Mouse (Mus musculus) lung, postnatal 0 days (tissue): ENCODE results near the gene Pou2f2. TPM values are rescaled to one million over a fixed set of nuclear protein-coding genes. Genes with fewer than 3 reads are reported as not detected.
A peak's percentile ranks its signal among the peaks of the same experiment; 100 is the strongest.

Source experiments
- ATAC-seq: fragments of 200-750 bp; cut with Nextera tagmentation; 2 replicates; pipeline ENCODE4 v1.8.0; 2017; ENCODE audit warnings: moderate library complexity
- DNase-seq: peaks from one replicate; pipeline ENCODE4 v3.0.0-alpha.2; 2016; ENCODE audit warnings: low spot score
- H3K27ac ChIP-seq: fragments of 300-500 bp; sonication (generic); 2 replicates; pipeline ENCODE4 v1.5.1; 2014; ENCODE audit warnings: antibody characterized with exemption, mild to moderate bottlenecking, low read length, mixed read lengths
- H3K27me3 ChIP-seq: fragments of 300-500 bp; sonication (generic); replicated peaks from 2 replicates; pipeline ENCODE4 v1.6.1; 2014; ENCODE audit warnings: low read length, mixed read lengths; ENCODE audit not compliant: insufficient read depth
- H3K36me3 ChIP-seq: fragments of 300-500 bp; sonication (generic); 2 replicates; pipeline ENCODE4 v1.6.1; 2014; ENCODE audit warnings: low read length, mixed read lengths; ENCODE audit not compliant: insufficient read depth
- H3K4me1 ChIP-seq: fragments of 300-500 bp; sonication (generic); 2 replicates; pipeline ENCODE4 v1.6.1; 2014; ENCODE audit warnings: antibody characterized with exemption, low read depth, low read length, mixed read lengths; ENCODE audit not compliant: insufficient read depth
- H3K4me2 ChIP-seq: fragments of 300-500 bp; sonication (generic); replicated peaks from 2 replicates; pipeline ENCODE4 v1.6.1; 2014; ENCODE audit warnings: low read depth, mild to moderate bottlenecking, low read length, moderate library complexity, mixed read lengths
- H3K4me3 ChIP-seq: fragments of 300-500 bp; sonication (generic); 2 replicates; pipeline ENCODE4 v1.5.1; 2014; ENCODE audit warnings: low read depth, low read length
- H3K9ac ChIP-seq: fragments of 300-500 bp; sonication (generic); replicated peaks from 2 replicates; pipeline ENCODE4 v1.6.1; 2014; ENCODE audit warnings: low read depth, mild to moderate bottlenecking
- H3K9me3 ChIP-seq: fragments of 300-500 bp; sonication (generic); 2 replicates; pipeline ENCODE4 v1.6.1; 2016; ENCODE audit warnings: low read length, mixed read lengths
- CTCF ChIP-seq: IDR thresholded peaks from 2 replicates; pipeline ENCODE4 v1.5.1; 2016; ENCODE audit warnings: antibody characterized with exemption, mild to moderate bottlenecking
- EP300 ChIP-seq: IDR thresholded peaks from 2 replicates; pipeline ENCODE4 v1.6.1; 2016; ENCODE audit warnings: antibody characterized with exemption, mild to moderate bottlenecking, control low read depth
- WGBS: fragments of 180-500 bp; shearing (Covaris S2); extraction: QIAGEN DNeasy Blood & Tissue Kit; methylation state at CpG from one replicate; pipeline ENCODE4 v1.1.7; 2014; 5-methylcytosine and 5-hydroxymethylcytosine counted together
- polyA plus RNA-seq: library from polyadenylated mRNA; unstranded; fragments of >200 nt; fragmentation: Nextera tagmentation; extraction: Ambion mirVana; gene quantifications from 2 replicates; pipeline ENCODE4 v1.2.1, GENCODE M21; 2015

The Pou2f2 gene
- polyA plus RNA-seq, 1 experiment from 2014 or later: 0.98 TPM

DNA sequence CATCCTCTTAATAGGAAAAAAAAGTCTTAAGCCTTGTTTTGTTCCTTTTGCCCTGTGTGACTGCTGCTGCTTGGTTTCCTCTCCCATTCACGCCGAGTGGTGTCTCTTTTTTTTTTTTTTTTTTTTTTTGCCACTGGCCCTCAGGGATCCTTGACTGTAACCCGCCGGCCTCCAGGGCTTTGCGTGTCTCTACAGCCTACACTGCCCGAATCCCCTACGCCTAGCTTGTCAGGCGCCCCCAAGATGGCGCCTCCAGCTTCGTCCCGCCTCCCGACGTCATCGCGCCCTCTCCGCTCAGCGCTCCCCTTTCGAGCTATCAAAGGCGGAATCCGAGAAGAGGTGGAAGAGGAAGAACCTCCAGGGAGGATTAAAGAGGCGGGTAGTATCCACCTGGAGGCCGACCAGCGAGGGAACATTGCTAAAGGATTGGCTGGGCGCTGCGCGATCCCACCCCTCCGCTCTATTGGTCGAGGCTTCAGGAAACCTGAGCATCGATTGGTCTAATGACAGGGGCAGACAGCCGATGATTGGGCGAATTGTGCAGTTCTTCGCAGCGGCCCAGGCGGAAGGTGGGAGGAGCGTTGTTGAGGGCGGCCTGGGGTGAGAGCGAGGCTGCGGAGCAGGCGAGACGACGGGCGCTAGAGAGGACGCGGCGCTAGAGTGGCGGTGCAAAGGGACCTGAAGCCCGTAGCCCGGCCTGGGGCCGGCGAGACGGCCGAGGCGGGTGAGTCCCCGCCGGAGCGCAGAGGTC is 102.7 kb downstream of the Pou2f2 start:
- no peaks in the 10 kb centered on the region for H3K9me3 ChIP-seq
- peak overlapping the region; percentile 92 for H3K9ac ChIP-seq
- H3K4me2 ChIP-seq: peak overlapping the region; percentile 76
- ATAC-seq (peak; percentile 96), DNase-seq (peak; percentile 100)
- no peaks in the 10 kb centered on the region for H3K27me3 ChIP-seq
- H3K4me1 ChIP-seq: peaks cover 12% of the 10 kb centered on the region; the same call in 1 of the 2 replicates
- peak; percentile 71 for TF ChIP-seq EP300
- TF ChIP-seq CTCF: peak; percentile 13
- peak overlapping the region; percentile 96 for H3K4me3 ChIP-seq
- under 1% methylated on average over 56 of the region's 56 CpGs for WGBS
- peaks cover 9% of the 10 kb centered on the region for H3K36me3 ChIP-seq
- H3K27ac ChIP-seq: peak overlapping the region; percentile 94

DNA sequence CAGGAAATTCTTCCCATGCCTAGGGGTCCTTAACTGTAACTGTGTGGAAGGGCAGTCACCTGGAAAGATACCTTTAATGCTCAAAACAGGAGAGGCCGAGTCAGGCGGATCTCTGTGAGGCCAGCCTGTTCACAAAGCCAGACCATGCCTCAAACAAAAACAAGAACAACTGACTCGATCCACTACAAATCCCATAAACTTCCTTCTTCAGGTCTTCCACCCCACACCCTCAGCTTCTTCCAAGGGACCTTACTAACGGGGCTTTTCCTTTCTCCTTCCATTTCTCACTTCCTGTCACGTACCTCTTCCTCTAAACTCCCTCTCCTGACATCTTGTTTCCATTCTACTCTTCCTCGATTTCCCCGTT is 103.2 kb downstream of the Pou2f2 start:
- H3K4me3 ChIP-seq: peak overlapping the region; percentile 96
- H3K4me2 ChIP-seq: peak overlapping the region; percentile 60
- peaks cover 12% of the 10 kb centered on the region; the same call in 1 of the 2 replicates for H3K4me1 ChIP-seq
- H3K27me3 ChIP-seq: no peaks in the 10 kb centered on the region
- DNase-seq (no peak), ATAC-seq (no peak)
- no peaks in the 10 kb centered on the region for H3K9me3 ChIP-seq
- H3K36me3 ChIP-seq: peaks cover 4% of the 10 kb centered on the region
- H3K27ac ChIP-seq: peak overlapping the region; percentile 94
- TF ChIP-seq CTCF: no peak
- peak overlapping the region; percentile 43 for H3K9ac ChIP-seq
- 18% methylated on average over 7 of the region's 7 CpGs for WGBS

DNA sequence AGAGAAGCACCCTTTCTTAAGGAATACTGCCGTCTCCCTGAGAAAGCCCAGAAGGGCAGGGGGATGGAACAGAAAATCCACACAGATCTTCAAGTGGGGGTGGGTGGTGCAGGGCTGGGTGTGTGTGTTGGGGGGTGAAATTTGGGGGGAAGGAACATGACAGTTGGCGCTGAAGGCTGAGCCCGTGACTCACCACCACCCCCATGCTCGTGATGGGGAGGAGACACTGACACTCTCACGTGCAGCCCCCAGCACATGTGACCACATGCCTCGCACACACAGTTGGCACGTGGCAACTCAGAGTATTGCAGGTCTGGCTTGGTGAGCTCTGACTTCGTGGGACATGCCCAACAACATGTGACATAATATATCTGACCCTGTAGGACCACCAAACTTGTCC is 105.6 kb downstream of the Pou2f2 start:
- Histone ChIP-seq H3K4me2 (no peak overlapping the region), H3K4me3 (no peak overlapping the region), H3K36me3 (no peaks in the 10 kb centered on the region), H3K27ac (no peak overlapping the region), H3K9ac (no peak overlapping the region), H3K27me3 (no peaks in the 10 kb centered on the region), H3K9me3 (no peaks in the 10 kb centered on the region), H3K4me1 (peaks cover 11% of the 10 kb centered on the region; the same call in 1 of the 2 replicates)
- 83% methylated on average over 8 of the region's 8 CpGs for WGBS
- ATAC-seq (no peak), DNase-seq (no peak)
- TF ChIP-seq EP300 (no peak), CTCF (no peak)

DNA sequence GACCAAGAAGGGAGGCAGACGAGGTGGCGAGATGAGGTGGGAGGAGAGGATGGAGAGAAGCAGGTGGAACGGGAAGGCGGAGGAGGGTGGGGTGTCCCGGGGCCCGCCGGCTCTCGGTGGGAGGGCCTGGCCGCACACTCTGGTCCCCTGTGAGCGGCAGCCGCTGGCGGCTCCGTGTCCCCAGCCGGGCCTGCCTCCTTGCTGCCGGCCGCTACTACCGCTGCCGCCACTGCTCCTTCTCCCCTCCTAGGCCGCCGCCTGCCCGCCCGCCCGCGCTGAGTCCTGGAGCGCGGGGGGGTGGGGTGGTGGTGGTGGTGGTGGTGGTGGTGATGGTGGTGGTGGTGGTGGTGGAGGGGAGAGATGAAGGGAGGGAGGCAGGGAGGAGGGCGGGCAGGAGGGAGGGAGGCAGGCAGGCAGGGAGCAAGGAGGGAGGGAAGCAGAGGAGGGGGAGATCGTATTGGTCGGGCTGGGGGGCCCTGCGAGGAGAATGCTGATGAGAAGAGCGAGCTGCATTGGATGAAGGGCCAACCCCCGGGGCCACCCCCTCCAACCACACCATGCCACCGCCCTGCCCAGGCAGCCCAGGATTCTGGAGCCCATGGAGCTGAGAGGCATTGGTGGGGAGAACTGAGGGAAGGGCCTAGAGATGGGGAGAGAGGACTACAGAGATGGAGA is 106.7 kb downstream of the Pou2f2 start:
- TF ChIP-seq CTCF (no peak), EP300 (no peak)
- DNase-seq (peak; percentile 44), ATAC-seq (no peak)
- no peaks in the 10 kb centered on the region for H3K9me3 ChIP-seq
- 3% methylated on average over 12 of the region's 33 CpGs for WGBS
- peak overlapping the region; percentile 52 for H3K9ac ChIP-seq
- H3K27me3 ChIP-seq: no peaks in the 10 kb centered on the region
- peak overlapping the region; percentile 64; the same call in 1 of the 2 replicates for H3K27ac ChIP-seq
- peak overlapping the region; percentile 56 for H3K4me3 ChIP-seq
- peak overlapping the region; percentile 94 for H3K4me2 ChIP-seq
- no peaks in the 10 kb centered on the region for H3K36me3 ChIP-seq
- peaks cover 2% of the 10 kb centered on the region; the same call in 1 of the 2 replicates for H3K4me1 ChIP-seq

DNA sequence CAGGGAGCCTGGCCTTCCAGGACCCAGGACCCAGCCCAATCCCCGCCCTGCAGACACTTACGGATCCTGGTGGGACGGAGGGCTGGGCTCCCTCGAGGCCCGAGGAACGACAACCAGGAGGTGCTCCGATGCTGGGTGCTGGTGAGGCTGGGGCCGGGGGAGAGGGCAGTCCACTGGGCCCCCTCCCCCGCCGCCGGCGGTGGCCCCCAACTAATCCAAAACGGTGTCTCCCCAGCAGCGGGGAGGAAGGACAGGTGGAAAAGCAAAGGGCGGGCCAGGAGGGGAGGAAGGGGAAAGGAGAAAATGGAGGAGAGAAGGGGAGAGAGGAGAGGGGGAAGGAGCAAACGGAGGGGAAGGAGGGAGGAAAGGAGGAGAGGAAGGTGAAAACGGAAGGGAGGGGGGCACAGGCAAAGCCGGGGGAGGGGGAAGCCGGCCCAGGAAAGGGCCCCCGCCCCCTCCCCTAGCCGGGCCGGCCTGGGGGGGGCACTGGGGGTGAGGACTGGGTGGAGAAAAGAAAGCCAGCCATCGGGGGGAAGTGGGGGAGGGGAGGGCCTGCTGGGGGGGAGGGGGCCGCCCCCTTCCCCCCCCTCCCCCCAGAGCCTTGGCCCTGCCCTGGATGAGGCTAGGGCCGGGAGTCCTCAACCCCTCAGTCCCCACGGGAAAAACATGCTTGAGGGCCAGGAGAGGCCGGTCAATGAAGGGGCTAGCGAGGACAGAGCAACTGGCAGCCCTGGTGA is 107.4 kb downstream of the Pou2f2 start, which contains the start of the genes Grik5 and Zfp574:
TSS of gene Grik5 (minus strand) at position 368 of the 737 bp plus-strand sequence.
TSS of gene Zfp574 (plus strand) at position 589 of the 737 bp plus-strand sequence.
- Histone ChIP-seq H3K9me3 (no peaks in the 10 kb centered on the region), H3K27me3 (no peaks in the 10 kb centered on the region), H3K4me1 (no peaks in the 10 kb centered on the region), H3K4me2 (peak within 1 kb of the TSS; percentile 94), H3K9ac (peak within 1 kb of the TSS; percentile 64), H3K36me3 (no peaks in the 10 kb centered on the region), H3K27ac (peak within 1 kb of the TSS; percentile 64), H3K4me3 (peak within 1 kb of the TSS; percentile 56)
- WGBS: under 1% methylated on average over 24 of the region's 28 CpGs
- DNase-seq: peak; percentile 28
- ATAC-seq: no peak
- TF ChIP-seq EP300 (no peak), CTCF (no peak)

DNA sequence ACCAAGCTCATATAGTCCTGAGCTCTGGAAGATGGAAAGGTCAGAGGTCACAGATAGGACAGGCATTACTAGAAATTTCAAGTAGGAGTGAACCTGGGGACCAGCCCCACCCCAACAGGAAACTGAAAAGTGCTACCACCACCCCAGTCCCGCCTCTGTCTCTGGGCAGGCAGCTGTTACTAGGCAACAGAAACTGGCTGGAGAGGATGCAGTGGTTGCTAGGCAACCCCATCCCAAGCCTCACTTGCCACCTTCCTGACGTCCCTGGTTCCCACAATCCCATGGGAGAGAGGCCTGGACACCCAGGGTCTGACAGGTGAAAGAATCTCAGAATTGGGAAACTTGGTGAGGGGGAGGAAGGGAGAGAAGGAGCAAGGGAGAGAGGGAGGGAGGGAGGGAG is 110.8 kb downstream of the Pou2f2 start:
- H3K36me3 ChIP-seq: peaks cover 5% of the 10 kb centered on the region; the same call in 1 of the 2 replicates
- no peak overlapping the region for H3K9ac ChIP-seq
- no peak for TF ChIP-seq EP300
- TF ChIP-seq CTCF: no peak
- H3K9me3 ChIP-seq: no peaks in the 10 kb centered on the region
- WGBS: 39% methylated on average over 2 of the region's 2 CpGs
- no peaks in the 10 kb centered on the region for H3K4me1 ChIP-seq
- DNase-seq: no peak
- no peak overlapping the region for H3K4me2 ChIP-seq
- no peak for ATAC-seq
- H3K27ac ChIP-seq: no peak overlapping the region
- no peaks in the 10 kb centered on the region for H3K27me3 ChIP-seq
- no peak overlapping the region for H3K4me3 ChIP-seq
